Mouse (Mus musculus): ENCODE results near the gene Slc26a11.

DNA sequence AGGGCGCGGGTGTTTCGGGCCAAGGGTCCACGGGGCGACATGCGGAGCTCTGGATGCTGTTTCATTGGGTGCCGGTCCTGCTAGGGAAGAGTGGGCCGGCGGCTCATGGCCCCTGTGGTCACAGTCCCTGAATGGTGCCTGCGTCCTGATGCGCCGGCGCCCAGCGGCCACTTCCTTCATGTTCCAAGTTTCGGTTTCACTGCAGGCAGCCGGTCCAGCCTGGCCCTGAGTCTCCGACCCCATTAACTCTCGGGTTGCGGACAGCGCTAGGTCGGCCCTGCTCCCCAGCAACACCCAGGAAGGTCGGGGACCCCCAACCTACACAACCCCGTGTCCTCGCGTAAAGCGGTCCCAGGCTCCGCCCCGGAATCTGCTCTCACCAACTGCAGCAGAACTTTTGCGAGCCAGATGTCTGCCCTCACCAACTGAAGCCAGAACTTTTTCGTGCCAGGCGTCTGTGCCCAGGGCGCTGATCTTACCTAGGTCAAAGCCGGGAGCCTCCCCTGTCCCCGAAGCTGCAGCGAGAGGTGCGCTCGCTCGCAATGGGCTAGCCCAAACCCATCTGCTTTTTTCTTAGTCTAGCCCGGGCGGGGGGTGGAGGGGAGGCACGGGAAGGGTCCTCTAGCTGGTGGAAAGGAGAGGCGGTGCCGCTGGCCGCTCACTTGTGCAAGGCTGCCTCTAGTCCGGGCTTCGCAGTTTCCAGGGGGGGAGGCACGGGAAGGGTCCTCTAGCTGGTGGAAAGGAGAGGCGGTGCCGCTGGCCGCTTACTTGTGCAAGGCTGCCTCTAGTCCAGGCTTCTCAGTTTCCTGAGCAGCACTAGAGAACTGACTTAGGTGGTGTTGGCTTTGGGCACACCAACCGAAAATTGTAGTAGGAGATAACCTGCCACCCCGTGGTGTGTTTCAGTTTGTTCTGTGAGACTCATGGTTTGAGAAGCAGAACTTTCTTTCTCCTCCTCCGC lies 35.2 kb downstream of the Slc26a11 start:
- TF ChIP-seq CTCF (IDR thresholded peaks at IDR 0.05; ENCODE audit: control insufficient read depth, insufficient read depth, insufficient replicate concordance, low read depth, low read length) (no peak), POLR2A (IDR thresholded peaks at IDR 0.05; ENCODE audit: control insufficient read depth, low read depth, low read length) (peak; percentile 8; the same call in 1 of the 2 replicates)
